Mouse (Mus musculus) heart, postnatal 14 days (tissue): Measurements from ENCODE around the gene Tal1. TPM values are rescaled to one million over a fixed set of nuclear protein-coding genes. Genes with fewer than 3 reads are reported as not detected.

Experiments
- DNase-seq, 2 experiments: peaks; one replicate each; pipeline ENCODE4 v3.0.0; 2021 to 2022
- intact Hi-C: fragments of 180-260 bp; cut with DNase I; formaldehyde crosslinking; loops from one replicate; pipeline ENCODE4 v1.15.1; 2025
- total RNA-seq, 2 experiments: library from RNA; stranded (reverse); gene quantifications; 2 replicates each; pipeline ENCODE4 v1.2.3; 2021

The Tal1 gene
- total RNA-seq, 2 experiments from 2014 or later, result 4.9 to 6.3 TPM

DNA sequence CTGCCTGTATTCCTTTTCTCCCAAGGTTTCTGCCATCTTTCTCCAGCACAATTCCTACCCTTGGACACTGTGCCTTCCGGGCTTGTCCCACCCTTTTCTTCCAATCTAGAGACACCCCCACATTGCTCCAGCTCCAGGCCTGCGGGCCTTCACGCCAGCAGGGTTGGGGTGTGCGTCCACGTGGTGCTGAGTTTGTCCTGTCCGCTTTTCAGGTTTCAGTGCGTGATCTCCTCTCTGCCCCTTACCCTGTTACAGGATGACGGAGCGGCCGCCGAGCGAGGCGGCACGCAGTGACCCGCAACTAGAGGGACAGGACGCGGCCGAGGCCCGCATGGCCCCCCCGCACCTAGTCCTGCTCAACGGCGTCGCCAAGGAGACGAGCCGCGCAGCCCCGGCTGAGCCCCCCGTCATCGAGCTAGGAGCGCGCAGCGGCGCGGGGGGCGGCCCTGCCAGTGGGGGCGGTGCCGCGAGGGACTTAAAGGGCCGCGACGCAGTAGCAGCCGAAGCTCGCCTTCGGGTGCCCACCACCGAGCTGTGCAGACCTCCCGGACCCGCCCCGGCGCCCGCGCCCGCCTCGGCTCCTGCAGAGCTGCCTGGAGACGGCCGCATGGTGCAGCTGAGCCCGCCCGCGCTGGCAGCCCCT lies 6.8 kb downstream of the Tal1 start:
- peak; percentile 35 to 50 for DNase-seq
- intact Hi-C loops, result no loop called here

DNA sequence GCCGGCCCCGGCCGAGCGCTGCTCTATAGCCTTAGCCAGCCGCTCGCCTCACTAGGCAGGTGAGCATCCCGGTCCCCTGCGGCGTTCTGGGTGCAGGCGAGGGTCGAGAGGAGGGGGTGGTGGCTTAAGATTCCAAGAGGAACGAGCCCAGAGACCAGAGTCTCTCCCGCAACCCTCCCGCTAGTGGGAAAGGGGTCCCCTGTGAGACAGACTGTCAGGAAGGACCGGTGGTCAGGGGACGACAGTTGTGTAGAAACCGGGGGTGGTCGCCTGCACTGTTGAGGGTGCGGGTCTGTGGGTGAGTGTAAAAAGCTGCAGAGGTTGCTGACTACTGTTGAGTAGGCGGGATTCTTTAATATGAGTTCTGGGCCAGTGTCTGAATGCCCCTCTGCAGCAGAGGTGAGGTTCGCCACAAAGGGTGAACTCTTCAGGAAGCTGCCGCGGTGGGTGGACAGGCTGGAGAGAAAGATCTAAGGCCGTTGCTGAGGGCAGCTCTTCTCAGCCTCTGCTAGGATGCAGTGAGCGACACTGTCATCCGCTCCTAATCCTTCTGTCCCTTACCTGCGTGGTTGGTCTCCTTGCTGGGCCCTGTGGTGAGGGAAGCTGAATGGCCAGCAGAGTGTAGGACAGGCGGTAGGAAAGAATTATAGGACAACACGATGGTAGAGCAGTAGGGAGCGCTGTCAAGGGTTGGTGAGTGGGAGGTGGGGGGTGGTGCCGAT lies 7.5 kb downstream of the Tal1 start:
- DNase-seq, result no peak
- intact Hi-C loops, result no loop called here

DNA sequence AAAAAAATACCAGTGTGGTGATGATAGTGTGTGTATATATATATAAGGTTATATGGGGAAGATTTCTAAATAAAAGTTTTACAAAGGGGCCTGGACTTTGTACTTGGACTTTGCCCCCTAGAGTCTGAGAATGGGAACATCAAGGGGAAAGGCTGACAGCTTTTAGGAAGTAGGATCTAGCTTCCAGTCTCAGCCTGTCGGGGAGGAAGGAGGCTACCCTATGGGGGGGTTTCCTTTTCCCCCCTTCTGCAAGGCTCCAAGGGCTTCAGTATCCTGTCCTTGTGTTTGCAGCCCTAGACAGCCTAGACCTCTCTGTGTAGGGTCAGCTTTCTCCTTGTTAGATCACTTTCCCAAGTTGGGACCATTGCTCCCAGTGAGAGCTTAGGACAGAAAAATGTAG lies 15.4 kb downstream of the Tal1 start:
- intact Hi-C loops, result no loop called here
- no peak for DNase-seq

DNA sequence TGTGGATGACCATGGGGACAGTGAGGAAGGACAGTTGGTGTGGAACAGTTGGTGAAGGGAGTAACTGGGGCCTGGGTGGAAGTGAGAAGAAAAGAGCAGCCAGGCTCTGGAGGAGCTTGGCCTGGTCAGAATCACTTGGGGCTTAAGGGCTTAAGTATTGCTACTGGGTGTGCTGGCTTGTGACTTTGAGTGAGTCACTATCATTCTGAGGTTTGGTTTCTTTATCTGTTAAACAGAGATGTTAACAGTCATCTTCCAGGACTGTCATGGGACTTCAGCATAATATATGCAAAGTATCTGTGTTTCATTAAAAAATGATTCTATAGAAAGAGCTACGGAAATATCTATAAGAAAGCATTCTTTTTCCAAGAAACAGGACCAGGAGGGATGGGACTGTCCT lies 18.6 kb downstream of the Tal1 start:
- no peak for DNase-seq
- intact Hi-C loops, result no loop called here

DNA sequence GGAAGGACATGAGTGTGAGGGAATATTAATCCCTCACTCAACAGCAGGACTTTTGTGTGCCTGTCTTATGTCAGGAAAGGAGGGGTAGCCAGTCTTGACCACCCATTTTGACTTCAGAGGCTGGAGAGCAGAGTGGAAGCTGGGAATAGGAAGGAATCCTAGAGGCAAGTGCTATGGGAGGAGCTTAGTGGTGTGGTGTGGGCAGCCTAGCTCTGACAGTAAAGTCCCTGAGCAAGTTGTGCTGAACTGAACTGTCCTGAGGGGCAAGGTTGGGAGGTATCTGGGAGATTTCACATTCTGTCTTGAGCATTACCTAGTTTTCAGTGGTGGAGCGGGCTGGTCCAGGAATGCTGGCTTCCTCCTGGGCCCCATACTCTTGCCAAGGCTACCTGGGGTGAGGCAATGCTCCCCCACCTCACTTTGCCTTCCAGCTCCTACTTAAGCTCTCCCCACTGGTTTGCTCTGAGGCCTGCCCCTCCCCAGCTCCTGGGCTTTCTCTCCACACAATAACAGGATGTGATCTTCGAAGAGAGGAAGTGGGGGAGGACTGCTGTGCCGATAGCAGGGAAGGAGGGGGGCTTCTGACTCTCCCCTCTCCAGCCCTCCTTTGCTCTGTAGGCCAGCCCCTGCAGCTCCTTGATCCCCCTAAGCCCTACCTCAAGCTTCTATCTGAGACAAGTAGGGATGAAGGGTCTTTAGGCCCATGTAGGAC lies 19.1 kb downstream of the Tal1 start:
- intact Hi-C loops, result no loop called here
- peak; percentile 37 to 39 for DNase-seq

DNA sequence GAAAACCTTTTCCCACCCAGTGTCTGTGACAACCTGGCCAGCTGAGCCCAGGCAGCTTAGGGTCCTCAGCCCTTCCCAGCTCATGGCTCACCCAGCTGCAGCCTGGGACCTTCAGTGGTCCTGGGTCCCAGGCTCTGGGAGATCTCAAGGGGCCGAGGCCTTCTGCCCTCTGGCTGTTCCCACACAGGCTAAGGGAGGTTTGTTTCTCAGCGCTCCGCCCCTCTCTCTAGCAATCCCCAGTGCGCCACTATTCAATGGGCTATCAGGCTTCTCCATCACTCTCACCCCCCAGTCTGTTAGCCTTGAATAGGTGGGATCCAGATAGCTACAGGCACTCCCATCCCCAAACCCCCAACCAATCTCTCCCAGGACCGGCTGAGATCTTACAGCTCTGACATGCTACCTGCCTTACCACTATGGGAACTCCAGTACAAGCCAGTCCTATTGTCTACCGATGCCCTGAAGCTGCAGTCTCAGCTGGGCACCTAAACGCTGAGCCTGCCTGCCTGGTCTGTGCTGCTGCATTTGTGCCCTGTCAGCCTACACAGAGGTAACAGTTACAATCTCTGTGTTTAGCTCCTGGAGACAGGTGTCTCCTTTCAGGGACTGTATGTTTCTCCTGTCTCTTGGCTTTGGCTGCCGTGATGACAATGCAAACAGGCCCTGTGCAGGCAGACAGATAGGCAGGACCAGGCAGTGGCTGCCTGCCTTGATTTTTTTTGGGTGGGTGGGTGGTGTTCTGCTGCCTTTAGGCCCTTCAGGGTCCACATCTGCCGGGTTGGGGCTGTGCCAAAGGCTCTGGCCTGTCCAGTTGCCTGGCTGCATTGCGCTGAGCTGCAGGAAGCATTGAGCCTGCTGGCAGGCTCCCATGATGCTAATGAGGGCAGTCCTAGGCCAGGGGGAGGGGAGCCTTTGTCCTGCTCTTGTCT lies 22.9 kb downstream of the Tal1 start:
- peak; percentile 59 to 63 for DNase-seq
- intact Hi-C loops, result no loop called here

DNA sequence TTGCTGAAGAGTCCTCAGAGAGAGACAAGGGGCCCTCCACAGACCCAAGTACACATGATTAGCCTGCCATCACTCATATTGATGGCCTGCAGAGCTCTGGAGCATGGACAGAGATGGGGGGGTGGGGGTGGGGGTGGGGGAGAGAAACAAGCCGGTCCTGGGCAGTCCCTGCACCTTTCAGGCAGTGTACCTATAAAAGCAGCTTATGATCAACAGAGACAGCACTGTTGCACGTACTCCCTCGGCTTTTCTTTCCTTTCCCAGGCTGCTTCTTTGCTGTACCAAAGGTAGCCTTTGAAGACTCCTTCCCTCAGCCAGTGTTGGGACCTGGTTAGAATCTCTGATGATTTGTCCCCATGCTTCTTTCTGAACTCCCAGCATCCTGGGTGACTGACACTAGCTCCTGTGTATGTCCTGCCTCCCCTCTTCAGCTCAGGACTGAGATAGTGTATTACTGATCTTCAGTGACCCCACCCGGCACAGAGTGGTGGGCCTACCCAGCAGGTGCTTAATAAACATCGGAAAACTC lies 23.7 kb downstream of the Tal1 start:
- no peak for DNase-seq
- intact Hi-C loops, result no loop called here

DNA sequence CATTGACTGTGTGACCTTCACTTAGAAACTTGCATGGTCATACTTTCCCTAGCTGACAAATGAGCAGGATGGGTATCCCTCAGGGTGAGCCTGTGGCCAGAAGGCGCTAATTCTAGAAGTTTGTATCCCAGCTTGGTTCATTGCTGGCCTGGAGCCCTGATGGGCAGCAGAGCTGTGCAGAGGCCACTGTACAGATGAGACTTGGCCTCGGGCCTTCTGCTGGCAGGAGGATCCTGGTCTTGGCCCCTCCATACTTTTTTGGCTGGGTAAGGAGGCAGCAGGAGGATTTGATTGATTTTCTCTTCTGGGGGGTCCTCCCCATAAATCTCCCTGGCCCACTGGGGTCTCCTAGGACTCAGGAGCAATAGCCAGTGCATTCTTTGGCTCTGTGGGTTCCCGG lies 26.8 kb downstream of the Tal1 start:
- no peak for DNase-seq

DNA sequence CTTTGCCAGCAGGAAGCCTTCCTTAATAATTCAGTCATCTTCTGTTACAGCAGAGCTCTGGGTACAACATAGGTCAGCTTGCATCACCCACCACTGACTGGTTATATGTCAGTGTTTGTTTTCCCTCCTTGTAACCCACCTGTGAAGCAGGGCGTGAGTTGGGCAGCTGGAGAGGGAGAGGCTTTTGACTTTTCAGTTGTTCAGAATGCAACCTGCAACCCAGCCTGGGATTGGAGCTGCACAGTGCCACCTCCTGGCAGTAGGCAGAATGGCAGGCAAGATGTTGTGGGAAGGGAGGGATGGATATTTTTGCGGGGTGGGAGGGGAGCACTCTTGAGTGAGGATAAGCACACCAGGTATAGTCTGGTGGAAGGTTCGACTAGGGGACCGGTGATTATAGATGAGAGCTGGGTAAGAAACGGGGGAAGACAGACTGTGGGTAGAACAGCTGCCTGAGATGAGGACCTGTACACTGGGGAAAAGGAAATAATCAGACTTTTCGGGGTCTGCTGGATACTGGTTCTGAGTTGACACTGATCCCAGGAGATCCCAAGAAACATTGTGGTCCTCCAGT lies 29.4 kb downstream of the Tal1 start:
- DNase-seq, result peak; percentile 61 to 77
- intact Hi-C loops, result loop anchor here (1.0 to 5.0 kb wide), 3 partner anchors 37 to 88 kb away; no protein-coding TSS in a partner anchor

More for the DNA sequence above, 26.8 kb downstream of the Tal1 start:
- intact Hi-C loops, result no loop called here

DNA sequence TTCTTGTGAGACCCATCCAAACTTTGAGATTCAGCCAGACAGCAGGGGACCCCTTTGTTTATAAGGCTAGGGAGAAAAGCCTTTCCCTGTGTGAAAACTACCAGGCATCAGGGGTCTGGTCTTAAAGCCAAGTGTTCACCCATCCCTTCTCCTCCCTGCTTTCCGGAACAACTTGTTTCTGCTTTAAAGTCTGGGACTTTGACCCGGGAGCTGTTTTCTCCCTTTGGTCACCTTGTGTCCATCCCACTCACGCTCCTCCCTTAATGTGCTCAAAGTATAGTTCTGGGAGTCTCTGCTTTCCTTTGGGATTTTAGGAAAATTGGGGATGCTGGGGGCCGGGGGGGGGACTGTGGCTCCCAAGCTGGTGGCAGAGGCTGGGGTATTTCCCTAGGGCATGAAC lies 30.0 kb downstream of the Tal1 start:
- intact Hi-C loops, result loop anchor here (5.0 kb wide), 1 partner anchor 89 kb away; no protein-coding TSS in a partner anchor
- no peak for DNase-seq

DNA sequence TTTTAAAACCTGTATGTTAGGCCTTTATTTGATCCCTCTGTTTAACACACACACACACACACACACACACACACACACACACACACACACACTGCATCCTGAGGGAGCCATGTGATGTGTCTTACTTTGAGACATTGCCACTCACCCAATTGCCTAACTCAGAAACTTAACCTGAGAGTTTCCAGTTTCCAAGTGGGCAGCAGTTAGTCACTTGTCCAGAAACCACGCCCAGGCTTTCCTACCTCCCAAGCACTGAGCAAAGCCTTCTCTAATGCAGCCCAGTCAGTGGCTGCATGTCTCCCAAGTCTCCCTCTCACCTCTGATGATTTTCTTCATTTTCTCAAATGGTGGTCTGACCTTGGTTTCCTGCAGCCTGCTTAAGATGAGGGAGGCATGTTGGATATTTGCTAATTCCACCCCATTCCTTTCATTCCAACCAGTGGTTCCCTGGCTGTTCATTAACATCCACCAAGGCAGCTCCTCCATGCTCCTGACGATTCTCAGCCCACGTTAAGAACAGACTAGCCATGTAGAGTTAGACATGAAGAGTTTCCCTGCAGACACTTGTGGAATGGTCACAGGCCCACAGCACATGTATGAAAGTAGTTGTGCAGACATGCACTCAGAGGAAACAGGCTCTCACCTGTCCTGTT lies 30.7 kb downstream of the Tal1 start:
- no peak for DNase-seq

DNA sequence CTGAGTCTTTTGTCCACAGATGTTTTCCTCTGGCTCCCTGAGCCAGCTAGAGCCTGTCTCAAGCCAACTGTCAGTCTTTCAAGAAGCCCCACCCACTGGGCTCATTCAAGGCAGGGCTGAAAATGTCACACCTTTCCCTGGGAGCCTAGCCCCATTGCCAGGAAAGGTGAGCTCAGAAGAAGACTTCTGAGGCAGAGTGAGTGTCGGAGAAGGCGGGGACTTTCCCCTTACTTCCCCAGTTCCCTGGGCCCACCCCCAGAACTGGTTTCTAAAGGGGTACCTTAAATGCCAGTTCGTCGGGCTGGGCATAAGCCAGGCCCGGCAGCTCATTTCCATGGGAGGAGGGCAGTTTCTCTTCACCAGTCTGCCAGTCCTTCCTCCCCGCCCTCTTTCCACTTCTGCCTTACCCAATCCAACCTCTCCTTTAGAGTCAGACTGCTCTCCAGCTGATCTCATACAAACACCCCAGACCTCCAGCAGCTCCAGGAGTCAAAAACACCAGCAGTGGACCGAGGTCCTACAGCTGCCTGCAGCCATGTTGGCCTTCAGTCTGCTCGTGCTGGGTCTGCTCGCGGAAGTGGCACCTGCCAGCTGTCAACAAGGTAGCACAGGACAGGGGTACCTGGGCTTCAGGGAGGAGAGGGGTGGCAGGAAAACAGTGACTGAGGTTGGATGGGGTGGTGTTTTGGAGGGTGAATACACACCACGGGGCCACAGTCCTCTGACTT lies 32.5 kb downstream of the Tal1 start, which contains the start of gene Pdzk1ip1:
Gene Pdzk1ip1, plus strand, starts transcription at position 98 of the 728 bp plus-strand sequence.
- DNase-seq, result no peak
- intact Hi-C loops, result loop anchor here (5.0 kb wide), 1 partner anchor 91 kb away; no protein-coding TSS in a partner anchor

More for the DNA sequence above, 30.7 kb downstream of the Tal1 start:
- intact Hi-C loops, result loop anchor here (5.0 kb wide), 1 partner anchor 90 kb away; no protein-coding TSS in a partner anchor

DNA sequence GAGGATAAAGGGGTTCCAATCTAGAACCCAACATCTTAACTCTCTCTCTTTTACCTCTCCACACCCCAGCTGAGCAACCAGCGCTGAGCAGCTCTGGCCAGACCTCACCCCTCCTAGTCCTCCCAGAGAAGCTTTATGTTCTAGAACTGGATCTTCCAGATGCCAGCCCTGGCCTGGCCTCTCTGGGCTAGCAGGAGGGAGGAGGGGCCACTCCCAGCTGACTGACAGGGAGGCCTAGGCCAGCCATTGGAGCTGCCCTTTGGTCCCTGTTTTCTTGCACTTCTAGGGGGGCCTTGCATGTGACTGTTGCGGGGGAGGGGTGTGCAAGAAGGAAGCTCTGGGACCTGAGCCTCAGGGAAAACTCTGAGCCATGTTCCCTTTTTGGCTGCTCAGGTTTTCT lies 34.4 kb downstream of the Tal1 start:
- DNase-seq, result no peak
- intact Hi-C loops, result no loop called here

DNA sequence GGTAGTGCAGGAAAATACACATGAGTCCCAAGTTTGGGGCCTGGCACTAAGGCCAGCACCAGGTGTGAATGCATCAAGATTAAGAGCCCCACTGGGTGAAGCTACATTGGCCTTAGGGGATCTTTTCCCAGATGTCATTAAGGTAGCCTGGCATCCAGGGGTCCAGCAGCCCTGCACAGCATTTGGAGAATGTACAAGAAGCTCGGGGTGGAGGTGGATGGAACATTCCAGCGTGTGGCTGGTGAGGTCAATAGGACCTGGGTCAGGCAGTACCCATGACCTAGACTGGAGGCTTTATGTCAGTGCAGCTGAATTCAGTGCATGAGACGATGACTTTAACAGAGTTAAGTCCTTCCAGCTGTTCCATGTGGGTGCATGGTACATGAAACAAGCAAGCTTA lies 35.6 kb downstream of the Tal1 start:
- intact Hi-C loops, result no loop called here
- no peak for DNase-seq

DNA sequence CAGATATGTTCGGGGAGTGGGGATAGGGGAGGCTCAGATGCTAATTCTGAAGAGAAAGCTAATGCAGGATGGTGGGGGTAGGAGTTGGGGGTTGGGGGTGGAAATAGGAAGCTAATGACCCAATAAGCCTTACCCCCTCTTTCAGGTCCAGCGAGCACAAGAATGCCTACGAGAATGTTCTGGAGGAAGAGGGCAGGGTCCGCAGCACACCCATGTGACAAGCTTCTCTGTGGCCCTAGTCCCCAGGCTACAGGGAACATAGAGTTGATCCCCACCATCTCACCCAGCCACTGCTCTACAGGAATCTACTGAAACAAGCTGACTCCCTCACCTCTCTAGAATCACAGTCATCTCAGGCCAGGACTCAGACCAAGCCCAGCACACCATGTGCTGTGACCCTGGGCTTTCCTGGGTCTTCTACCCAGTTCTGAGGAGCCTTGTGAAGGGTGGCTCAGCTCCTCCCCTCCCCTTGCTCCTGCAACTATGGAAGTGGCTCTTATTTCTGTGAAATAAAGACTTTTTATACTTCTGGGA lies 37.2 kb downstream of the Tal1 start:
- no peak for DNase-seq
- intact Hi-C loops, result no loop called here

DNA sequence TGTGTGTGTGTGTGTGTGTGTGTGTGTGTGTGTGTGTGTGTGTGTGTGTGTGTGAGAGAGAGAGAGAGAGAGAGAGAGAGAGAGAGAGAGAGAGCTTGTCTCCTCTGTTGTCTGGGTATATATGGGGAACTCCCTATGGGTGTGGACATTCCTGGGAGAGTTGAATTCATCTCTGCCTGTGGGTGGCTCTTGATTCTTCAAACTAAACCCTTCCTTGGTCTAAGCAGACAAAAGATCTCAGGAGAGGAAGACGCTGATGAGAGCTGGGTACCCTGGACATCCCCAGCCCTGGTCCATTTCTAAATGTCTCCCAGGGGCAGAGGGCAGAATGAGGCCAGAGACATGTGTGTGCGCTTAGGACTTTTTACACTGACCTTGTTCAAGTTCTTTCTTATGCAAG lies 37.8 kb downstream of the Tal1 start:
- DNase-seq, result no peak
- intact Hi-C loops, result no loop called here

DNA sequence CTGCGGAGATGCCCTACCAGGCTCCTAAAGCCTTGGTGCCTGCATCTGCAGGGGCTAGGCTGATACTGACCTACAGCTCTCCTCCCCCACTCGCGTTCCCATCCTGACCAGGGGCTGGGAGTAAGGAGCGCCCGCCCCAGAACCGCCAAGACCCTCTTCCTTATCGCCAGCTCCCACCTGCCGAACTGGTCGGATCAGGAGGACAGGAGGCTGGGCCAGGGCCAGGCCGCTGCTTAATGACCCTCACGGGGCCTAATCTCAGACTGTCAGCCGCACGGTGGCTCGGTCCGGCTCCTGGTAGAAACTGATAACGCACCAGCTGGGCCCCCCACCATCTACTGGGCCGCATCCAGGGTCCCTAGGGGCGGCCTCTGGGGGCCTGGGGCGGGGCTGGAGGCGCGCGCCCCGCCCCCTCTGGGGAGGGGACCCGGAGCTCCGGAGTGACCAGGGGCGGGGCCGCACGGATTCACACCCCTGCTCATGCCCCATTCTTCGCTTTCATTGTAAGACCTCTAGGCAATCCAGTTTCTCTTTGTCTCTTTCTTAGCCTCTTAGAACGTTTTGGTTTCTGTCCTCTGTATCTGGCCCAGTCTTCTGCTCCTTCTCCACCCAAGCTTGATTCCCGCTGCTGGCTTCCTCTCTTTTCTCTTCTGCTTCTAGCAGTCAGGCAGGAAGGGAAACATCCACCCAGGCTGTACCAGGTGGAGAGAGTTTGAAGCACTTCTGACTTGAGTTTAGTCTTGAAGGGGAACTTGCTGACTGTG lies 39.6 kb downstream of the Tal1 start:
- peak in 1 of 2 experiments; percentile 45 for DNase-seq
- intact Hi-C loops, result no loop called here
